Mouse (Mus musculus) hindbrain, embryonic 14.5 days (tissue): ENCODE measurements at regions not wholly inside any gene's neighbourhood (a gene's known extent, or its start where the extent isn't known, plus 50 kb on each side); places are given as distances from the start of the nearest gene placed in this dataset.

Experiments
- ATAC-seq: fragments of 200-750 bp; cut with Nextera tagmentation; 2 replicates; pipeline ENCODE4 v1.8.0; 2017; ENCODE audit warnings: moderate number of reproducible peaks, mild to moderate bottlenecking, moderate TSS enrichment, moderate library complexity; ENCODE audit not compliant: low FRiP score
- DNase-seq: peaks from one replicate; pipeline ENCODE4 v3.0.0-alpha.2; 2015; ENCODE audit warnings: low spot score
- H3K27ac ChIP-seq: fragments of 300-500 bp; sonication (generic); 2 replicates; pipeline ENCODE4 v1.5.1; 2014; ENCODE audit warnings: mild to moderate bottlenecking, moderate library complexity
- H3K27me3 ChIP-seq: fragments of 300-500 bp; sonication (generic); 2 replicates; pipeline ENCODE4 v1.6.1; 2014; ENCODE audit warnings: mild to moderate bottlenecking, low read length, mixed read lengths; ENCODE audit not compliant: control insufficient read depth, insufficient read depth
- H3K36me3 ChIP-seq: fragments of 300-500 bp; sonication (generic); replicated peaks from 2 replicates; pipeline ENCODE4 v1.6.1; 2014; ENCODE audit not compliant: control insufficient read depth, insufficient read depth
- H3K4me1 ChIP-seq: fragments of 300-500 bp; sonication (generic); replicated peaks from 2 replicates; pipeline ENCODE4 v1.6.1; 2014; ENCODE audit warnings: antibody characterized with exemption, low read length, mixed read lengths; ENCODE audit not compliant: control insufficient read depth, insufficient read depth
- H3K4me2 ChIP-seq: fragments of 300-500 bp; sonication (generic); replicated peaks from 2 replicates; pipeline ENCODE4 v1.6.1; 2014; ENCODE audit warnings: mild to moderate bottlenecking, moderate library complexity
- H3K4me3 ChIP-seq: fragments of 300-500 bp; sonication (generic); replicated peaks from 2 replicates; pipeline ENCODE4 v1.5.1; 2014; ENCODE audit warnings: mild to moderate bottlenecking, low read length
- H3K9ac ChIP-seq: fragments of 300-500 bp; sonication (generic); 2 replicates; pipeline ENCODE4 v1.6.1; 2014
- H3K9me3 ChIP-seq: fragments of 300-500 bp; sonication (generic); 2 replicates; pipeline ENCODE4 v1.6.1; 2016; ENCODE audit warnings: low read length; ENCODE audit not compliant: control insufficient read depth
- WGBS: fragments of 180-500 bp; shearing (Covaris S2); extraction: QIAGEN DNeasy Blood & Tissue Kit; methylation state at CpG from one replicate; pipeline ENCODE4 v1.1.7; 2014; 5-methylcytosine and 5-hydroxymethylcytosine counted together

DNA sequence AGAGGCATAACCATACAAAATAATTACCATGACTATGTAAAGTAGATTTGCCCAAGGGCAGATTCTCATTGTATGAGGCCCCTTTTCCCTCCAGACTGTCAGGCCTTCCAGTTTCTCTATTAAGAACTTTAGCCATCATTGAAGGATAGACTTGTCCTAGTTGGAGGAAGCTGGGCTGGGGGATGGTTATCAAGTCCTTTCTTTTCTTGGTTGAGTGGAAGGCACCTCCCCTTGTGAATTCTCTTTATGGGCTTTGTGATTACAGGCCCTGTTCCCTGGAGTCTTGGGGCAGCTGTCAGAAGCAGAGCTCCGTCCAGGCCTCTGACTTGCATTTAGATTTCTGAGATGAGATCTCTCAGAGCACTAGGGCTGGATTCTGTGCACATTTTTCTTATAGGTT, 198.3 kb upstream of the Defb41 start:
- Histone ChIP-seq H3K4me1 (peaks cover 5% of the 10 kb centered on the region; the same call in 1 of the 2 replicates), H3K27me3 (no peaks in the 10 kb centered on the region), H3K36me3 (no peaks in the 10 kb centered on the region), H3K9me3 (no peaks in the 10 kb centered on the region), H3K4me2 (no peak overlapping the region), H3K4me3 (no peak overlapping the region), H3K27ac (peak overlapping the region; percentile 38; the same call in 1 of the 2 replicates), H3K9ac (no peak overlapping the region)
- DNase-seq = no peak
- ATAC-seq = peak; percentile 71
- 10% methylated on average over 1 of the region's 1 CpGs for WGBS

- no peaks in the 10 kb centered on the region for H3K27me3 ChIP-seq
- ATAC-seq = peak; percentile 79
- no peak overlapping the region for H3K4me2 ChIP-seq
- DNase-seq = peak; percentile 40
- H3K9me3 ChIP-seq = no peaks in the 10 kb centered on the region
- 13% methylated on average over 3 of the region's 3 CpGs for WGBS
- H3K4me1 ChIP-seq = 0 out of 2 replicates have a peak, but pooled peaks cover 5% of the 10 kb centered on the region
- no peak overlapping the region for H3K27ac ChIP-seq
- H3K36me3 ChIP-seq = no peaks in the 10 kb centered on the region
- no peak overlapping the region for H3K4me3 ChIP-seq
- no peak overlapping the region for H3K9ac ChIP-seq
Observed at GRCm38 (mm10) chr1:18416297-18416732, 151.4 kb upstream of the Defb41 start.

DNA sequence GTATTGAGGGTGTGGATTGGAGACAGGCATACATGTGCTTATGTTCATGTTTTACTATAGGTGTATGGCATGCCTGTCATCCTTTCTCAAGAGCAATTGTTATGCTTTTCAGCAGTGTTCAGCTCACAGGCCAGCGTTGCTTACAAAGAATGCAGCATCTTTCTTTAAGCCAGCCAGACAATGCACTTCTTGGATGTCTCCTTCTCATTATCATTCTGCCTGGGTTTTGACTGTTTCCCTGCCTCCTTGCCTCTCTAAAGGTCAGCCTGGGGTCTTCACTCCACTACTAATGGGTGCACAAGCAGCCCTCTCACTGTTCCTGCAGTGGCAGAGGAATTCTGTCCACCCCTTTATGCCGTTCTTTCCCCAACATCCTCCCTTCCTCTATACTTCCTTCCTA, 150.9 kb upstream of the Defb41 start:
- Histone ChIP-seq H3K9ac (no peak overlapping the region), H3K9me3 (no peaks in the 10 kb centered on the region), H3K27me3 (no peaks in the 10 kb centered on the region), H3K4me3 (no peak overlapping the region), H3K27ac (peak overlapping the region; percentile 9; the same call in 1 of the 2 replicates), H3K4me2 (no peak overlapping the region), H3K4me1 (0 out of 2 replicates have a peak, but pooled peaks cover 5% of the 10 kb centered on the region), H3K36me3 (no peaks in the 10 kb centered on the region)
- peak; percentile 40 for ATAC-seq
- DNase-seq = no peak
- 7% methylated on average over 2 of the region's 2 CpGs for WGBS

DNA sequence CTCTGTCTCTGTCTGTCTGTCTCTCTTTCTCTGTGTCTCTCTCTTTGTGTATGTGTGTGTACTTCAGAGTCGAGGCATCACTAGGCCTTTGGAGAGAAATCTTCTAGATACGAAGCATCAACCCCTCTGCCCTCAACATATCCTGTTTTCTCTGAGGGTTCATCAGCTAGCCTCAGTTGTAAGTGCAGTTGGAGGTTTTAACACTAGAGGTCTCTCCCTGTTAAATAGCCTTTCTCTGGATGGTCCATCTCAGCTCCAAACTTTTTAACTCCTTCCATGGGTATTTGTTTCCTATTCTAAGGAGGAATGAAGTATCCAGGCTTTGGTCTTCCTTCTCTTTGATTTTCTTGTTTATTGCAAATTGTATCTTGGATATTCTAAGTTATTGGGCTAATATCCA, 147.8 kb upstream of the Defb41 start:
- WGBS = 64% methylated on average over 2 of the region's 2 CpGs
- Histone ChIP-seq H3K36me3 (no peaks in the 10 kb centered on the region), H3K4me2 (no peak overlapping the region), H3K4me1 (0 out of 2 replicates have a peak, but pooled peaks cover 5% of the 10 kb centered on the region), H3K9me3 (no peaks in the 10 kb centered on the region), H3K27me3 (no peaks in the 10 kb centered on the region), H3K9ac (no peak overlapping the region), H3K4me3 (no peak overlapping the region), H3K27ac (no peak overlapping the region)
- DNase-seq (no peak), ATAC-seq (no peak)

- no peak overlapping the region for H3K9ac ChIP-seq
- DNase-seq (no peak), ATAC-seq (no peak)
- H3K4me2 ChIP-seq = no peak overlapping the region
- H3K4me3 ChIP-seq = no peak overlapping the region
- no peak overlapping the region for H3K27ac ChIP-seq
- H3K36me3 ChIP-seq = no peaks in the 10 kb centered on the region
- H3K9me3 ChIP-seq = no peaks in the 10 kb centered on the region
- H3K4me1 ChIP-seq = no peaks in the 10 kb centered on the region
- H3K27me3 ChIP-seq = no peaks in the 10 kb centered on the region
Observed at GRCm38 (mm10) chr1:18389591-18389990, 124.7 kb upstream of the Defb41 start.

DNA sequence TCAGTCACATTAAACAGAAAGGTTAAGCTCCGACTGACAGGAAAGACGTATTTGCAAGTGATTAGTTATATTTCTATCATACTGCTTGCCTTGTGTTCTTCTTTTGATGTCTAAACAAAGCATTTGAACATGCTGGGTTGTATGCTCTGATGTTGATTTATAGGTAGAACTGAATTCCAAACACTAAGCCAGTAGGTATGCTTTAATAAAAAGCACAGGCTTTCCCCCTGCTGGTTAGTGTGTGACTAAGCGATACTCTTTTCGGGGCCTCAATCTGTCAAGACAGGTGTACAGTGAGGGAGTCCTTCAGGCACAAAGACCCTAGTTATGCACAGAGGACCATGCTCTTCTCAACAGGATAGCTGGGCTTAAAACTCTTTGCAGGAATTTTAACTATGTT, 119.1 kb upstream of the Defb41 start:
- Histone ChIP-seq H3K36me3 (no peaks in the 10 kb centered on the region), H3K27me3 (no peaks in the 10 kb centered on the region), H3K4me2 (no peak overlapping the region), H3K9me3 (no peaks in the 10 kb centered on the region), H3K9ac (no peak overlapping the region), H3K27ac (no peak overlapping the region), H3K4me3 (no peak overlapping the region), H3K4me1 (no peaks in the 10 kb centered on the region)
- 72% methylated on average over 4 of the region's 4 CpGs for WGBS
- ATAC-seq = no peak
- DNase-seq = no peak

GRCm38 (mm10) chr1:18359951-18360731, 95.2 kb upstream of the Defb41 start:
- Histone ChIP-seq H3K4me2 (no peak overlapping the region), H3K36me3 (no peaks in the 10 kb centered on the region), H3K27me3 (no peaks in the 10 kb centered on the region), H3K4me1 (no peaks in the 10 kb centered on the region), H3K9me3 (no peaks in the 10 kb centered on the region), H3K9ac (no peak overlapping the region), H3K27ac (no peak overlapping the region), H3K4me3 (no peak overlapping the region)
- 64% methylated on average over 9 of the region's 9 CpGs for WGBS
- DNase-seq = peak; percentile 84
- ATAC-seq = peak; percentile 40; the same call in 1 of the 2 replicates

DNA sequence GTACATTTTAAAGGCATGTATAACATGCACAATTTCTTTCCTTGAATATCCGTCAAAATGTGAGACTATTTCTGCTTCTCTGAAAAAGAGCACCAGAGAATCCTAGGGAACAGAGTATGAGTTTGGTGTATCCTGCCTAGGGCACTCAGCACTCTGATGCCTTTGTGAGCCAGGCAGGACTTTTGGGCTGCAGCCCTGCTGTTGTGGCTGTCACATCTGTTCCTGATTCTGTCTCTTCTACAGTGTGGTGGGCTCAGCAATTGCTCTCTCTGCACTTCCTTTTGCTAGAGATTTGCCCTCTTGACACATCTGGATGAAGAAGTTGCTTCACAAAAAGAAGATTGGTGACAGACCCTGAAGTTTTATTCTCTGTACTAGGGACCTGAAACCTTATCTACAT, 73.9 kb upstream of the Defb41 start:
- ATAC-seq = no peak
- Histone ChIP-seq H3K4me2 (no peak overlapping the region), H3K27me3 (no peaks in the 10 kb centered on the region), H3K9ac (no peak overlapping the region), H3K4me3 (no peak overlapping the region), H3K4me1 (no peaks in the 10 kb centered on the region), H3K9me3 (no peaks in the 10 kb centered on the region), H3K27ac (no peak overlapping the region), H3K36me3 (no peaks in the 10 kb centered on the region)
- 97% methylated on average over 1 of the region's 1 CpGs for WGBS
- no peak for DNase-seq
